Mouse (Mus musculus) right cerebral cortex, postnatal 10 days (tissue): ENCODE measurements around the gene Tnpo1.

Experiments
- DNase-seq, 2 experiments: peaks; one replicate each; pipeline ENCODE4 v3.0.0; 2021; ENCODE audit warnings: low spot score in 2 of 2

The Tnpo1 gene

DNA sequence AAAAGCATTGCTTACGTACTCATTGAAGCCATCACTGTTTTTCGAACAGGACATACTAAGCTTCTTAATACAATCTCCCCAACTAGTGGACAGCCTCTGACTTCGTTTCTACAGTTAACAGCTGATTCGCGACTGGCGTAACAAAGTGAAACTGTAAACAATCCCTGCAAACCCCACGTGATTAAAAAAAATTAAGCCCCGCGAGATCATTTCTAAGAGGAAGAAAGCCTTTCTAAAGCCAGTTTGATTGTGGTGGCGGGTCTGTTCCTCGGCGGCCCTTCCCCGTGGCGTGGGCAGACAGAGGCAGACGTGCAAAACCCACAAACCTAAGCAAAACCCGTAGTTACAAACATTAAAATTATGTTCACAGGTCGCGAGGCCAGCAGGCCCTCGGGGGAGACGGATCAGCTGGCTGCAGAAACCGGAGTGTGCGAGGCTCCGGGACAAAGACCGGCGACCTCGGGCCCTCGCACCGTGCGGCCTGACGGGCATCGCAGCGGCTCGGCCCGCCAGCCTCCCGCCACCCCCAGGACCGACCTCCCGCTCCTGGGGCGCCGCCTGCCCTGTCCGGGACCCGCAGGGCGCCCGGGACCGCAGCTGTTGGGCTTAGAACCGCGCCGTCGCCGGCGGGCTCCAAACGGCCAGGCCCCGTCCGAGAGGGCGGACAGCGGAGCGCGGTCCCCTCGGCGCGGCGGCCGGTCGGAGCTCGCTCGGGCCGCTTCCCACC is 535 bp downstream of the Tnpo1 start:
- peak; percentile 47 to 65 for DNase-seq

DNA sequence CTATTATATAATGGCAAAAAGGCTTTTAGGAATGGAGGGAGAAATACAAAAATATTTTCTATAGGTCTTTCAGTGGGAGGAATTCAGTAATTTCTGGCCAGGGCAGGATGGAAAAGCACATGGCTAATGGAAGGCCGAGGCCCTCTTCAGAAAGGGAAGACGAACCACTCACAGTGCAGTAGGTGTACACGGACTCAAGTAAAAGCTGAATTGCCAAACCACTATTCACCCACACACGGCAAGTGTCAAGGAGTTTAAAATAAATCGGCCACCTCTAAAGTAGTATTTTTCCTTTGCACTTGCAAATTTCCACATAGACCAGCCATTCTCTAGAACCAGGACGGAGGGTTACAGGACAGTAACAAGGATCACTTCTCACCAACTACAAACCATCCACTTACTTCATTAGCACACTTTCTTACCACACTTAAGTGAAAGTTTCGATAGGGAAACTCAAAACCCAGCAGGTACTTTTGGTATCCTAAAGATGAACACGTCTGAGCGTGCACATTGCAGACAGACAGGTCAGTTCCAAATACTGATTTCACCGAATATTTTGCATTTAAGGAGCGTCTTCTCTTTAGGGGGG is 1.2 kb downstream of the Tnpo1 start:
- no peak for DNase-seq

DNA sequence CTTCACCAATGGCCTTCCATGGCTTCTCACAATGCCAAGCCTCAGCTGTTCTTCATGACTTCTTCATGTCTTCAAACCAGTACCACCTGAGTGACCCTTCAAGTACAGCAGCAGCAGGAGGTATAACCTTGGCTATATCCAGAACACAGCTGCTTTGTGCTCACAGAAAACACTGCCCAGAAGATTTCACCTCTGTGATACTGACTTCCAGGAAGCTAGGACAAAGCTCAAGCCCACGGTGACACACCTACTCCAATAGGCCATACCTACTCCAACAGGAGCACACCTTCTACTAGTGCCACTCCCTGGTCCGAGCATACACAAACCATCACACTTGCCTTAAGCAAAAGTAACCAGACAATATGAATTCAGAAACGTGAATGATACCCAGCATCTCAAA is 3.4 kb downstream of the Tnpo1 start:
- no peak for DNase-seq

DNA sequence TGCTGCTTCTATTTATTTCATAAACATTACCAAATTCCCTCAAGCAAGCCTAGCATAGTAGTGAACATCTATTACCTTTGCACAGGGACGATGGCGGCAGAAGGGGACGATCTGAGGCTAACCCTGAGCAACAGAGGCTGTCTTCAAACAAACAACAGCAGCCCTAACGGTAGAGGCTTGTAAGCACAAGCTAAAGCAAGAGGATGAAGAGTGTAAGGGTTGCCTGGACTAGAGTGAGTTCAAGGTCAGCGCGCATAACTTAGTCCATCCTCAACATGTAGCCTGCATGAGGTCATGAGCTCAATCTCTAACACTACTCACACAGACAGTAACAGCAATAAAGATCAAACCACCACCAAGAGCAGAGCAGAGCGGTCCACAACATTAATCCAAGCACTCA is 4.9 kb downstream of the Tnpo1 start:
- DNase-seq, result no peak

DNA sequence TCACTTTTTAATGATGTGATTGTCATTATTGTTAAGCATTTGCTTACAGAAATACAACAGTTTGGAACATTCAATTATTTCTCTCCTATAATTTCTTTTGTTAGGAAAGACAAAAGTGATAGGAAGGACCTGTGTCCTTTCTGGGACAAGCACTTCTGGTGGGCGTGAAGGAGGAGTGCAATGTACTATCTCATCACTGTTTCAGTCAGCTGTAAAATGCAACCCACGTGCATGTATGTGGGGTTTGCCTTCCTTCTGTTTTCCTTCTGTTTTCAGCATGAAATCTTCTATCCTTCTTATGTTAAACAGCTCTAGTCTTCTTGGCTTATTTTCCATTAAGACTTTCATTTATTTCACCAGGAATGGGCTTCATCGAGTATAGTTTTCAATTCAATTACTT is 5.9 kb downstream of the Tnpo1 start:
- DNase-seq, result no peak

DNA sequence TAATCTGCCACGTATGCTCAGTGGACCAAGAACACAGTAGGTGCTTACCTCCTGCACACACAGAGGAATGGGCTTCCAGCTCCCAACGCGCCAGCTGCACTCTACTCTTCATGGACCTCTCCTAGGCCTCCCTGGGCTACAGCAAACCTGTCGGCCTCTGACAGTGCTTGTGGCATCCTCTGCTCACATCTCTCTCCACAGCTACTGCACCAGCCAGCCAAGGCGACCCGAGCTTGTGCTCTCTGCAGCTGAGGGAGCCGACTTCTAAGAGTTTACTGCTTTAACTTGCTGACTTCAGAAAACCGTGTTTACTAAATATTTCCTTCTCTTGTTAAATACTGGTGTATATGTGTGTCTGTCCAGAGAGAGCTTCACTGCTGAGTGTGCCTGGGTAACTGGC is 6.5 kb downstream of the Tnpo1 start:
- DNase-seq, result no peak

DNA sequence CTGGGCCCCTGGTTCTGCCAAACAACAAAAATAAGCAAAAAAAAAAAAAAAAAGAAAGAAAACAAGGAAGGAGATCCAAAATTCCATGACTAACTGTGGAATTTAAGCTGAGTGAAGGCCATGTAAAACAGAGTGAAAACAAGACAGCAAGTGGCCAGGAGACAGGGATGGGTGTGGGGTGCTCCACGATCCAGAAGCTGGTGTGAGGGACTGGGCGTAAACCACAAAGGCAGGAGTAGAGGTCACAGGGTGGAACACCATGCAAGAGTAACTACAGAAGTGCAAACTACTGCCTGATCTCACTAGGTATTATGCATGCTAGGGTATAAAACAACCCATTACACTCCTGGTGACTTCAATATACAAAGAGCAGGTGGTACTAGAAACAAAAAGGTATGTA is 8.3 kb downstream of the Tnpo1 start:
- no peak for DNase-seq

DNA sequence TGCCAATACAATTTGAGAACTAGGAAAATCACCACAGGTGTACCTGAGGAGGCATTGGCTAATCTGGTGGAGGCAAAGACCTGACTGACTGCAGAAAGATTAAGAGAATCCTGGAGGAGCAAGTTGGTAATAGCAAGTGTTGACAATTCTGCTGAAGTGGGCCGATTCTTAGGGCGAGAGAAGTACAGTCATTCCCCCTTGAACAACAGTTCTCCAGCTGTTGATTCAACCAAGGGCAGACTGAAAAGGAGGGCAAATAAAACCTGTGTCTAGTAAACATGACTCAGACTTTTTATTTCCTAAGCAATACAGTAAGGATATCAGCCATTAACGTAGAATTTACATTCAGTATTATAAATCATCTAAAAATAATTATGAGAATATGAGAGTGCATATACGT is 10.6 kb downstream of the Tnpo1 start:
- no peak for DNase-seq

DNA sequence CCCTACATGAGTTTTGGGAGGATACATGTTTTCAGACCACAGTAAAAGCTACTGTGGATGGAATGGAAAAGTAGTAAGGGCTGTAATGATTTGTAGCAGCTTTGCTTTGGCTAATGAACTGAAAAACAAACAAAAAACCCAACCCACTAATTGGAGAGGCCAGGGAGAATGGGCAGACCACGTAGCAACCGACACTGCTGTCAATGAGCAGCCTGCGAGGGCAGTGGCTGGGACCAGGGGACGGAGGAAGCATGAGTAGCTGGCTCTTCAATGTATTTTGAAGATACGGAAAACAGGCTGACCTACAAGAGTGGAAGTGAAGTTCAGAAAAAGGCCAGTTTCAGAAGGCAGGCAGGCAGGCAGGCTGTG is 11.4 kb downstream of the Tnpo1 start:
- DNase-seq, result no peak

DNA sequence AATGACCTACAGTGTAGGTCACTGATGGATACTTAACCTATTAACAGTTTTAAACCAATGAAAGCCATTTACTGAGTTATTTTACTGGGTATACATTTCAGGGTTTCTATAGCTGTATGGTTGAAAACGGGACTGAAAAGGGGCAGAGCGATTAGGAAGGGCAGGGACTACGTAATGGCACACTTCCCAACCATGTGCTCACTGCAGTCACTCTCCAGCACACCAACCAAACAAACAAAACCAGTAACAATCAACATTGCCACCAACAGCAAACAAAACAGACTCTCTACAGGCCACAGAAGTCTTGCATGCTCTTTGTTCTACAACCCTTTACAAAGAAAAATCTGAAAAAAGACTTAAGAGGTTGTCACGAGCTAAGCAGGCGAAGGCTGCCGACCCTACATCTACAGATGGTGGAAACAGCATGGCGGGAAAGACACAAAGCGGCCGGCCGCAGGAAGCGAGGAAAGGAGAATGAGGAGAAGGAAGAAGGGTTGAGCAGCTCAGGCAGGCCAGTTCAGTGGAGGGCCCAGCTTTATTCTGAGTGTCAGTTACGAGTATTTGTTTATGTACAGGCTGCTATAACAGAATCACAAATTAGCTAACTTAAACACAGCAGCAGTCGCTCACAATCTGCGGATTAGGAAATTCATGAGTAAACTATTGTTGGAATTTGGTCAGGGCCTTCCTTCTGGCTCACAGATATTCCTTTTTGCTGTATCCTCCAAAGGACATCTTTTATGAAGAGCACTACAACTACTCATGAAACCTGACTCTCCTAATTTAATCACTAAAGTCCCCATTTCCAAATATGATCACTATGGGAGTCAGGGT is 12.0 kb downstream of the Tnpo1 start:
- DNase-seq, result no peak

DNA sequence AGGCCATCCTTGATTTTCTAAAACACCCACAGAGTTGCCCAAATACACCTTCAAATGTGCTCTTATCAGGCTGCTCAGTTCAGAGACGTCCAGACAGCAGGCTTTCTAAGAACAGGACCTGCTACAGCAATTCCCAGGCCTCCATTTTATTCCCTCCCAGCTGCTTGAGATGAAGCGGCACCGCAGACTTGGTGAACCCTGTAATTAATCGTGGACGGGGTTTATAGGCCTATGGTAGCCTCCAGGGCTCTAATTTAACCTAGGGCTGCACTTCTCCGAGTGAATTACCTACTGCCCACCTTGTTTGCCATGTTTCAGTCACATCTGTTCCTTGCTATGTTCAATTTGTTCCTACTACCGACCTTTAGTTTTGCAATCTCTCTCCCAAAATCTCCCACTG is 13.0 kb downstream of the Tnpo1 start:
- no peak for DNase-seq

DNA sequence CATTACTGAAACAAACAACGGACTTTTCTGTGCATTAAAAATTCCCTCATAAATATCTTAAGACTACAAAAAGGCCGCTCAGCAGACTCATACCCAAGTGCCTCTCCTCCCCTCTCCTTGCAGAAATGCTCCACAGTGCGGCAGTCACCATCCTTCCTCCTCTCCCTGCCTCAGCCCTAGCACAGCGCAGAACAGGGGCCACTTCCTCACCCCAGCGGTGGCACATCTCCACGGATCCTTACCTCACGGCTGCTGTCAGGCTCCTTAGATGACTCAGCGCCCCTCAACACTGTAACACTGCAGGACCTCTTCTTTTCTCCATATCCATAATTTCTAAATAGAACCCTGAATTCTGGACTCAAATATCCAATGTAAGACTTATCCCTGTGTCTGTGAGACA is 13.6 kb downstream of the Tnpo1 start:
- no peak for DNase-seq

DNA sequence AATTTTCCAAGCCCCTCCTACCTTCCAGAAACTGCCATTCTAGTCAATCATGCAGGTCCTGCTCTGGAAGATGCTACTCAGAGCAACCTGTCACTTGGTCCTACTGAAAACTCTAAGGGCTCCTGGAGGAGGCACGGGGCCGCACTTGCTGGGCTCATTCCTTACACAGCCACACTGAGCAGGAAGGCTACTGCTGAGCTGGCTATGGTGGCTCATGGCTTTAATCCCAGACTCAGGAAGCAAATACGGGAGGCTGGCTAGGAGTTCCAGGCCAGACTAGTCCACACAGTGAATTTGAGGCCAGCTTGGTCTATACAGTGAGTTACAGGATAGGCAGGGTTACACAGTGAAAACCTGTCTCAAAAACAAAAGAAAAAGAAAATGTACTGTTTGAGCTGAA is 15.4 kb downstream of the Tnpo1 start:
- no peak for DNase-seq

DNA sequence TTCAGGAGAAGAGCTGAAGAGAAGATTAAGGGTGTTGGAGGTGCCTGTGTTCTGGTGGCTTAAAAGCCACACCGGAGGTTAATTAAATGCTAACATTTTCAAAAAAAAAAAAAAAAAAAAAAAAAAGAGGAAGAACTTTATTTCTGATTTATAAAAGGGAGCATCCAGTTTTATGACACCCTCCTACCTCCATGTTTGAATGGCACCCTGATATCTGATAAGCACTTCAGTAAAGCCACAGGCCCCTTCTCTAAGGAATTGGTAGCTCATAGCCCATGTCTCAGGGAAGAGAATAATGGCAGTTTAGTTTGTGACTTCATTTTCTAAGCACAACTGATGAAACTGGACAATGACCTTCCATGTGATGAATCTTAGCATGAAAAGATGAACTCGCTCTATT is 21.6 kb downstream of the Tnpo1 start:
- DNase-seq, result no peak

DNA sequence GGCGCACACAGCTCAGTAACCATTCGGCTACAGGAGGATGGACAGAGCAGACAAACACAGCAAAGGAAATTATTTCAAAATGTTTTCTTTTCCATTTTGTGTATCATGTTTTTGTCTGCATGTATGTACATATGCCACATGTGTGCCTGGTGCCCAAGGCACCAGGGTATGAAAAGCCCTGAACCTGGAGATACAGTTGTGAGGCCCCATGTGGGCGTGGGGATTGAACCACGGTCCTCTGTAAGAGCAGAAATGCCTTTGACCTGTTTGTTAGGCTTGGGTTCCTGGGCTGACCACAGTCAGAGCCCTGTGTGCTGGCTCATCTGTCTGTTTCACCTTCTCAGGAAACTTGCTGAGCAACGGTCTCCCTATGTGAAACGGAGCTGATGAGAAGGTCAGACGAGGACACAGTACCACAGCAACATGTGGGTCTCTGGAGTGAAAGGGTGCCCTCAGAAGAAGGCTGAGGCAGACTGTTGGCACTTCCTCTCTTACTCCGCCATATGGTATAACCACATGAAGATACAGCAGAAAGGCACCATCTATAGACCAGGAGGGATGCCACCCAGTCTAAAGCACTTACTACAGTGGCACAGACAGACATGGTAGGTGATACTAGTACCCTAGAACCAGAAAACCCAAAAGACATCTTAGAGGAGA is 23.7 kb downstream of the Tnpo1 start:
- DNase-seq, result no peak

DNA sequence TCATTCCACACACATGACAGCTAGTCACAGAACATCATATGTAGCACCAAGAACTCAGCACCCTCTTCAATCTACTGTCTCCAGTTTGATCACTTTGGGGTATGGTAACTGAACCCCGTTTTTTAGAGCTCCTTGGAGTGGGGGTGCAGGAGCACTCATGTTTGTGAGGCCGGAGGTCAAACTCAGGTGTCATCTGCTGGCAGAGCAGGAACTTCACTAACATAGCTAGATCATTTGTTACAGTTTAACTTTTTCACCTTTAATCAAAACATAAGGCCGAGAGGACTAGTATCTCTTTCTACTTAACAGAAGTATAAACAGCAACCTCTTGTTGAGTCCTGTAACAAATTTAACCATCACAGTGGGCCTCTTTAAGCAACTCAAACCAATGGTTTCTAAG is 26.6 kb downstream of the Tnpo1 start:
- DNase-seq, result no peak

DNA sequence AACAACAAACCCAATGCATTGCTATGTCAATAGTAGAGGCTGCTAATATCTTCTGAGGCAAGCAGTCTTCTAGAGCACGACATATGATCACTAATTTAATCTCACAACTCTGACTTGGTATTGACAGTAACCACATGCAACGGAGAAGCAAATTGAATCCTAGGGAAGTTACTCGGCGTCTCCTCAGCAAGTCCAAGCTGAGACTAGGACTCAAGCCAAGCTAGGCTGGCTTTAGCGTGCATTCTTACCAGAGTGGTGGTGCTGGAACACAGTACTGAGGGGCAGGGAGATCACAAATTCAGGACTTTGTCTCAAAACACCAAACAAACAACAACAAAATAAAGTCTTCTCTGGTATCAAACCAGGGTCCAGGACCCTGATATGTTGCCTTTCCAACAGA is 28.6 kb downstream of the Tnpo1 start:
- no peak for DNase-seq

DNA sequence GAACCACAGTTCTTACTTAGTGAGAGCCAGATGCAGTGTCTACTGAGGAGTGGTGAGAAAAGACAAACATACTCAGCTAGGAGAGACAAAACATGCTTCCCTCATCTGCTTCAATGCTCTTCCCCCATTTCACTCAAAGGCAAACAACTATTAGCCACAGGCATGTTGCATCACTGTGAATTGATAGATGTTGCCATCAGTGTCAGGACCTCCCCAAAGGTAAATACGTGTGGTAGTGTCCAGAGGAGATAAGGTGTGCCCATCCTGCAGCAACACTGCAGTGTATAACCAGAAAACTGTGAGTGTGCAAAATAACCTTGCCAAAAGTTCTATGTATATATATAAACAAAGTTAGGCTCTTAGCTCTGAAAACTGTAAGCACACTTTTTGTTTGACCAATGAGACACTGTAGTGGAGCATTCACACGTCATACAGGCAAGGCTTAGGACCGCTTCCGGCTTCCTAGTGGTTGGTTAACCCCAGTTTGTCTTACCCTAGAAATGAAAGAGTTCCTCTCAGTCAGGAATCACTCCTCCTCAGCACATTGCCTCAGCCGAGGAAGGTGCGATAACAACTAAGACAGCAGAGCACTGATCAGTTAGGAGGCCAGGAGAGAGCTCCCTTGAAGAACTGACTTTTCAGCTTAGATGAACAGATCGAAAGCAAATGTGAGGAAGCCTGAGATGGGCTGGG is 29.6 kb downstream of the Tnpo1 start:
- DNase-seq, result no peak

DNA sequence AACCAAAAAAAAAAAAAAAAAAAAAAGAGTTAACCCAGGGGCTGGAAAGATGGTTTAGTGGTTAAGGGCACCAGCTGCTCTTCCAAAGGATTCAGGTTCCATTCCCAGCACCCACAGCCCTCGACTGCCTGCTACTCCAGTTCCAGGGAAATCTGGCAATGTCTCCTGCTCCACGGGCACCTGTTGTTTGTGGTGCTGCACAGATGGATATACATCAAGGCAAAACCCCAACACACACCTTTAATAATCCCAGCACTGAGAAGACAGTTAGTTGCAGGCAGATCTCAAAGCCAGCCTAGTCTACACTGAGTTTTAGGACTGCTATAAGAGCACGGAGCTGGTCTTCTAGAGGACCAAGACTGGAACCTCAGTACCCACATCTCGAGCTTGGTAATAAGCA is 30.2 kb downstream of the Tnpo1 start:
- no peak for DNase-seq

DNA sequence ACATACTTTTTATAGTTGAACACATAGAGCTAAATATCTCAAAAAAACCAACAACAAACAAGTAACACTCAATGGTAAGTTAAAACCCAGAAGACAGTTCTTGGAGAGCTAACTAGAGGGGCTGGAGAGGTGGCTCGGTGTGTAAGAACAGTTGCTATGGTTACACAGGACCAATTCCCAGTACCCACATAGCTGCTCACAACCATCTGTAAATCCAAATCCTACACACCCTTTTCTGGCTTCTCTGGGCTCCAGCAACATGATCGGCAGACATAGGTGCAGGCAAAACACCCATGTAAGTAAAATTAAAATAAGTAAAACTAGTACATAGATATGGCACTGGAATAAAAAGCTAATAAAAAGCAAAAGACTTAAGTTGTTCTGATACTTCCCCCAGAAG is 31.3 kb downstream of the Tnpo1 start:
- no peak for DNase-seq

DNA sequence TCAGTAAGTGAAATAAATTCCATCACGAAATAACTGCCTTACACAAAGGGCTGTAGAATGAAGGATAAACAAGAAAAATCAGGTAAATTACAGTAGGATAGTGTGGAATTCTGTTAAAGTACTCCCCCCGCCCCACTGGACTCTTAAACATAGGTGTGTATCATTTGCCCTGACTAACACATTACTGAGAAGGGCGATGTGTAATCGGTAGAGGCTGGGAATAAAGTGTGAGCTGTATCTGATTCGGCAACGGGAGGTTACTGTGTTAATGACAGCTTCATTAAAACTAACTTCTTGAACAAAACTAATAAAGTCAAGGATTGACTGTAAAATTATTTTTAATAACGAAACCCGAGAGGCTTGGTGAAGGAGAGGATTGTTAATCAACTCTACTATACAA is 34.7 kb downstream of the Tnpo1 start:
- no peak for DNase-seq

DNA sequence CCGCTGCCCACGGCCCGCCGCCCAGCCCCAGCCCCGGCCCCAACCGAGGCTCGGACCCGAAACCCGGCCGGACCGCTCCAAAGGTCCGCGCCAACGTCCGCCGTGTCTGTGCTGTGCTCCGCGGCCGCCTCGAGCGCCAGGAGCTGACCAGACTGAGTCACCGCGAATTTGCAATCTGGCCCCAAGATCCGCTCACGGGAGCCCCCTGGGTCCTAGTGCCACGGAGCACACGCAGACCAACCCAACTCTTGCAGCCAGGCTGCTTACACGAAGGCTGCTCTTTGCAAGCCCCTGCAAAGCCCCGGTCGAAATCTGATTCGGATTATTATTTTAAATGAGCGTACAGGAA is 35.3 kb downstream of the Tnpo1 start:
- DNase-seq, result peak; percentile 87 to 88
